Mouse (Mus musculus): ENCODE results near the gene Trmt61a.

DNA sequence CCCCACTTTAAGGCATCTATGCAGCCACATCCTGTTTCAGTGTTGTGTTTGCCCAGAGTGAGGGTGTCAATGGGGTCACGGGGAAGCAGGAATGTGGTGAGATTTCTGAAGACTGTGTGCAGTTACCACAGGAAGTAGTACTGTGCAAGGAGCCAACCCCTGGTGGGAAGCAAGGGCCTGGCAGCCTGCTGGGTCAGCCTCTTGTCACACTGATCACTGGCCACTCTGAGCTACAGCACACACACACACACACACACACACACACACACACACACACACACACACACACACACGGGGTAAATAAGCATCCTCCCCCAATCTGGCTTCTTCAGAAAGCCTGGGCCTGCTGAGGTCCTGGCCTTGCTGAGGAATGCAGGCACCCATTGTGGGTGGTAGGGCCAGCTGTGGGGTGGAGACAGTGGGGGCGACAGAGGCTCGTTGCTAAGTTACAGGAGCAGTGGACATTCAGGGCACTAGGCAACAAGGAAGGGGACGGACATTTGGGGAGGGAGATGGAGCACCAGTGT is 13.5 kb downstream of the Trmt61a start:
- TF ChIP-seq CTCF (IDR thresholded peaks at IDR 0.05; ENCODE audit: insufficient read depth, low read depth, low read length) (no peak), POLR2A (IDR thresholded peaks at IDR 0.05; ENCODE audit: insufficient read depth, low read depth, low read length) (no peak)

All from olfactory bulb, adult 2 months (tissue).